Mouse (Mus musculus) cortical plate, adult 2 months (tissue): ENCODE results near the gene 5530400C23Rik. TPM values are rescaled to one million over a fixed set of nuclear protein-coding genes. Genes with fewer than 3 reads are reported as not detected.
"Not testable (repeated sequence)": the region's sequence is repeated elsewhere in the genome, so short reads cannot be mapped to it uniquely, and the experiment has no call there.

Source experiments
- H3K27ac ChIP-seq: fragments of 200-500 bp; 2 replicates; pipeline ENCODE4 v1.5.1; 2012; ENCODE audit warnings: low read length, control low read depth, inconsistent platforms; ENCODE audit not compliant: insufficient read depth
- H3K4me1 ChIP-seq: fragments of 200-500 bp; 2 replicates; pipeline ENCODE4 v1.6.1; 2011; ENCODE audit warnings: low read length; ENCODE audit not compliant: control insufficient read depth, insufficient read depth
- H3K4me3 ChIP-seq: fragments of 200-500 bp; 2 replicates; pipeline ENCODE4 v1.5.1; 2011; ENCODE audit warnings: mild to moderate bottlenecking, low read length, control low read depth; ENCODE audit not compliant: insufficient read depth
- CTCF ChIP-seq: fragments of 200-500 bp; IDR thresholded peaks from 2 replicates; pipeline ENCODE4 v1.5.1; 2011; ENCODE audit warnings: mild to moderate bottlenecking, control low read depth, low read length; ENCODE audit not compliant: insufficient read depth; ENCODE audit errors: extremely low read depth
- POLR2A ChIP-seq: fragments of 200-500 bp; IDR thresholded peaks from 2 replicates; pipeline ENCODE4 v1.6.1; 2011; ENCODE audit warnings: mild to moderate bottlenecking, low read length, control low read depth; ENCODE audit not compliant: insufficient read depth; ENCODE audit errors: extremely low read depth
- polyA plus RNA-seq: library from polyadenylated mRNA; depleted of rRNA; stranded (reverse); fragments of >200 nt; gene quantifications from 2 replicates; pipeline ENCODE4 v1.2.3, GENCODE M21; 2012; rRNA removed

The 5530400C23Rik gene
- polyA plus RNA-seq, result not detected in 2 replicates

- H3K4me3 ChIP-seq, H3K4me1 ChIP-seq, H3K27ac ChIP-seq: not testable (repeated sequence)
These were observed at the start of gene 5530400C23Rik for GRCm38 (mm10) chr6:133291916-133292315. Gene 5530400C23Rik (plus strand): TSS chr6:133292216.

GRCm38 (mm10) chr6:133305952-133306715, 14.1 kb downstream of the 5530400C23Rik start:
- no peak overlapping the region for H3K27ac ChIP-seq
- no peaks in the 10 kb centered on the region for H3K4me1 ChIP-seq
- H3K4me3 ChIP-seq, result no peak overlapping the region
- TF ChIP-seq CTCF (no peak), POLR2A (no peak)

- H3K4me3 ChIP-seq, H3K4me1 ChIP-seq, H3K27ac ChIP-seq: not testable (repeated sequence)
These were observed 21.9 kb downstream of the 5530400C23Rik start for GRCm38 (mm10) chr6:133313896-133314295.

DNA sequence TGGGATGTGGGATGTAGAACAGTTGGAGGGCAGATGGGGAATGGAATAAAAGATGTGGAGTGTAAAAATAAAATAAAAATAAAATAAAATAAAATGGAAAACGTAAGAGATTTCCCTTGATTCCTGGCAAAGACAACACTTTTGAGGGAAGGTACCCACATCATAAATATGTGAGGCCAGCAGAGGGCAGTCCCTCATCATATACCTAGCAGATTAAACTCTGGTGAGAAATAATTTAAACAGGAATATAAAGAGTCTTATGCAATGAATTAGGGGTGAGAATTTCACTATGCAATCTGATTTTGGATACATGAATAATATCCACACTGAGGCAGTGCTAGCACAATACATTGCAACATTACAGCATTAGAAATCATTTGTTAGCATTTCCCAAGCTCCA, 46.5 kb downstream of the 5530400C23Rik start:
- Histone ChIP-seq H3K4me1 (no peaks in the 10 kb centered on the region), H3K27ac (no peak overlapping the region), H3K4me3 (no peak overlapping the region)
- TF ChIP-seq POLR2A (no peak), CTCF (no peak)

DNA sequence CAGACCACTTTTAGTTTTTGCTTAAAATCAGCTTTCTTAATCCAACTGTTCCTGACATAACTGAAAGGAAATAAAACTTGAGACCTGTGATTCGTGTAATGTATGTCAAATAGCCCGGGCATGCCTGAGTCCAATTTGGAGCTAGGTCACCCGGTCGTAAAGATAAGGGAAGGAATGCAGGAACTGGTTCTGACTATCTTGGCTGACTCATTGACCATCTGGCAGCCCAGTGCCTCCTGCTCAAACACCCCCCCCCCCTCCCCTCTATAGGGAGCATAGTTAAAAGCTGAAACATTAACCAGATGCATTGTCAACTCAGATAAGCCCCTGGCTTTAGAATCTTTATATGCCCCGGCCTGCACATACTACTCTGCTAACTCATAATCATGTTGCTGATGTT, 49.7 kb downstream of the 5530400C23Rik start:
- H3K4me1 ChIP-seq, result not testable (repeated sequence)

More for the DNA sequence above, 49.7 kb downstream of the 5530400C23Rik start:
- not testable (repeated sequence) for H3K27ac ChIP-seq, H3K4me3 ChIP-seq

Other genes with a start within 250 kb of the 5530400C23Rik start
- gene Tas2r140, start 236.4 kb upstream of the 5530400C23Rik start, polyA plus RNA-seq, result not detected in 2 replicates
- 69.9 and 71.0 TPM in 2 replicates for gene Smim10l1, start 187.3 kb upstream of the 5530400C23Rik start, polyA plus RNA-seq